In genomic region chr1:161071272-161071620, GRCm38 (mm10) we compare ENCODE assay signal across 8 mouse cellular contexts. TPM values are rescaled to one million over a fixed set of nuclear protein-coding genes. Genes with fewer than 3 reads are reported as not detected.
DNase-seq lines count a peak whose midpoint lies in the region; ATAC-seq and TF ChIP-seq lines count a peak whose summit lies in the region.

No protein-coding gene starts in this region.

- no peak overlapping the region for H3K27ac ChIP-seq in neural tube, embryonic 11.5 days (ENCODE audit: low read depth, low read length)
- H3K27ac ChIP-seq in embryonic fibroblast, embryonic 13.5 days (ENCODE audit: insufficient read depth, low read length) = peak overlapping the region; percentile 12
- no peak overlapping the region for H3K27ac ChIP-seq in limb, embryonic 14.5 days (replicated peaks; ENCODE audit: low read depth, low read length)
- peak overlapping the region; percentile 56 for H3K27ac ChIP-seq in stomach, embryonic 14.5 days (ENCODE audit: low read length)

- H3K4me2 ChIP-seq in neural tube, embryonic 11.5 days (ENCODE audit: low read depth) = peak overlapping the region; percentile 65
- H3K4me2 ChIP-seq in limb, embryonic 14.5 days (replicated peaks; ENCODE audit: low read depth, low read length, severe bottlenecking) = peak overlapping the region; percentile 55
- H3K4me2 ChIP-seq in stomach, embryonic 14.5 days (replicated peaks; ENCODE audit: low read depth, low read length) = peak overlapping the region; percentile 56

- H3K9ac ChIP-seq in neural tube, embryonic 11.5 days (ENCODE audit: low read length) = peak overlapping the region; percentile 70
- H3K9ac ChIP-seq in limb, embryonic 14.5 days (ENCODE audit: low read depth, low read length, severe bottlenecking) = peak overlapping the region; percentile 68
- H3K9ac ChIP-seq in stomach, embryonic 14.5 days (replicated peaks; ENCODE audit: low read depth, low read length) = peak overlapping the region; percentile 61

- WGBS in neural tube, embryonic 11.5 days = under 1% methylated on average over 12 of the region's 12 CpGs
- under 1% methylated on average over 12 of the region's 12 CpGs for WGBS in limb, embryonic 14.5 days
- under 1% methylated on average over 12 of the region's 12 CpGs for WGBS in stomach, embryonic 14.5 days

- ATAC-seq in neural tube, embryonic 11.5 days (ENCODE audit: insufficient read depth, low FRiP score, low TSS enrichment) = no peak
- ATAC-seq in limb, embryonic 14.5 days (ENCODE audit: low FRiP score, low read depth) = no peak
- no peak for ATAC-seq in stomach, embryonic 14.5 days (ENCODE audit: insufficient number of reproducible peaks, insufficient read depth, low FRiP score, low read depth)
- no peak for ATAC-seq in monocyte, adult 5-6 weeks (replicated peaks; ENCODE audit: insufficient number of reproducible peaks, low FRiP score, low TSS enrichment, poor library complexity, severe bottlenecking)

- no peaks in the 10 kb centered on the region; the same call in 1 of the 2 replicates for H3K36me3 ChIP-seq in neural tube, embryonic 11.5 days (ENCODE audit: control insufficient read depth, insufficient read depth, low read length)
- H3K36me3 ChIP-seq in limb, embryonic 14.5 days (ENCODE audit: control insufficient read depth, insufficient read depth, low read length) = peaks cover 7% of the 10 kb centered on the region; the same call in 1 of the 2 replicates
- H3K36me3 ChIP-seq in stomach, embryonic 14.5 days (ENCODE audit: control insufficient read depth, insufficient read depth, low read length) = no peaks in the 10 kb centered on the region; the same call in 1 of the 2 replicates

- TF ChIP-seq POLR2A in embryonic fibroblast, embryonic 13.5 days (IDR thresholded peaks at IDR 0.05; ENCODE audit: low read depth, low read length) = no peak
- TF ChIP-seq POLR2A in limb, embryonic 14.5 days (IDR thresholded peaks at IDR 0.05; ENCODE audit: borderline replicate concordance, extremely low read depth, insufficient read depth, insufficient read length) = no peak

- no peak for TF ChIP-seq CTCF in embryonic fibroblast, embryonic 13.5 days (IDR thresholded peaks at IDR 0.05; ENCODE audit: borderline replicate concordance, insufficient read depth, low read length)

- H3K27me3 ChIP-seq in neural tube, embryonic 11.5 days (ENCODE audit: control insufficient read depth, insufficient read depth, low read length) = no peaks in the 10 kb centered on the region
- no peaks in the 10 kb centered on the region for H3K27me3 ChIP-seq in limb, embryonic 14.5 days (ENCODE audit: control insufficient read depth, insufficient read depth, low read length)
- no peaks in the 10 kb centered on the region for H3K27me3 ChIP-seq in stomach, embryonic 14.5 days (ENCODE audit: control insufficient read depth, insufficient read depth, low read length)

- DNase-seq in neural tube, embryonic 11.5 days (ENCODE audit: low spot score) = no peak
- DNase-seq in neural tube, embryonic 10.5 days (ENCODE audit: extremely low spot score, low spot score) = no peak
- DNase-seq in limb, embryonic 14.5 days (ENCODE audit: low spot score) = no peak
- DNase-seq in layer of hippocampus, postnatal 36 days = no peak
- DNase-seq in frontal cortex, adult 2 months (ENCODE audit: extremely low spot score in 1 of 2, low spot score in 1 of 2) = no peak

- H3K9me3 ChIP-seq in neural tube, embryonic 11.5 days (ENCODE audit: control insufficient read depth, low read length) = no peaks in the 10 kb centered on the region
- no peaks in the 10 kb centered on the region for H3K9me3 ChIP-seq in limb, embryonic 14.5 days (ENCODE audit: control insufficient read depth, low read length)
- H3K9me3 ChIP-seq in stomach, embryonic 14.5 days (ENCODE audit: control insufficient read depth, low read depth, low read length) = no peaks in the 10 kb centered on the region

- peaks cover 16% of the 10 kb centered on the region for H3K4me1 ChIP-seq in neural tube, embryonic 11.5 days (ENCODE audit: control insufficient read depth, insufficient read depth, low read length)
- H3K4me1 ChIP-seq in embryonic fibroblast, embryonic 13.5 days (ENCODE audit: control insufficient read depth, insufficient read depth, low read length) = peaks cover 2% of the 10 kb centered on the region; the same call in 1 of the 2 replicates
- H3K4me1 ChIP-seq in limb, embryonic 14.5 days (ENCODE audit: control insufficient read depth, insufficient read depth, low read length) = peaks cover 16% of the 10 kb centered on the region
- peaks cover 14% of the 10 kb centered on the region for H3K4me1 ChIP-seq in stomach, embryonic 14.5 days (ENCODE audit: control insufficient read depth, insufficient read depth, low read length)

- H3K4me3 ChIP-seq in neural tube, embryonic 11.5 days (ENCODE audit: low read depth, low read length) = peak overlapping the region; percentile 76
- peak overlapping the region; percentile 96 for H3K4me3 ChIP-seq in embryonic fibroblast, embryonic 13.5 days (ENCODE audit: insufficient read depth, low read length)
- peak overlapping the region; percentile 58 for H3K4me3 ChIP-seq in limb, embryonic 14.5 days (replicated peaks; ENCODE audit: low read length)
- peak overlapping the region; percentile 64 for H3K4me3 ChIP-seq in stomach, embryonic 14.5 days (ENCODE audit: low read depth, low read length)

RNA-seq across cellular contexts. Expression of gene Cenpl, which starts 0.7 kb away (rescaled TPM):
- 37.6 and 37.8 TPM in 2 replicates for polyA plus RNA-seq in neural tube, embryonic 11.5 days (2014; fragmentation: Nextera tagmentation; extraction: Ambion mirVana)
- polyA plus RNA-seq in embryonic fibroblast, embryonic 13.5 days (2011; ENCODE audit: insufficient read length, low read depth, missing spikeins) = 7.2 and 11.3 TPM in 2 replicates
- polyA plus RNA-seq in limb, embryonic 14.5 days (2012; rRNA removed) = 13.1 and 13.3 TPM in 2 replicates
- 25.7 and 27.3 TPM in 2 replicates for polyA plus RNA-seq in limb, embryonic 14.5 days (2014; fragmentation: Nextera tagmentation; extraction: Ambion mirVana)
- polyA plus RNA-seq in stomach, embryonic 14.5 days (2014; fragmentation: Nextera tagmentation; extraction: Ambion mirVana) = 28.7 and 32.7 TPM in 2 replicates
- total RNA-seq in layer of hippocampus, postnatal 36 days (2021) = 1 to 10 TPM; 1.1 to 2.3 TPM
- 3.1 to 6.8 TPM (median 4.9 TPM) in 3 replicates for total RNA-seq in monocyte, adult 5-6 weeks (2017)
- 1.9 TPM in 2 replicates for polyA plus RNA-seq in frontal cortex, adult 2 months (2012; rRNA removed)

RNA-seq across cellular contexts. Expression of gene Dars2, which starts 0.8 kb away (rescaled TPM):
- polyA plus RNA-seq in neural tube, embryonic 11.5 days (2014; fragmentation: Nextera tagmentation; extraction: Ambion mirVana) = 51.9 and 54.6 TPM in 2 replicates
- 16.8 and 22.8 TPM in 2 replicates for polyA plus RNA-seq in embryonic fibroblast, embryonic 13.5 days (2011; ENCODE audit: insufficient read length, low read depth, missing spikeins)
- 14.7 and 19.7 TPM in 2 replicates for polyA plus RNA-seq in limb, embryonic 14.5 days (2012; rRNA removed)
- polyA plus RNA-seq in limb, embryonic 14.5 days (2014; fragmentation: Nextera tagmentation; extraction: Ambion mirVana) = 22.6 and 23.8 TPM in 2 replicates
- 26.1 and 31.2 TPM in 2 replicates for polyA plus RNA-seq in stomach, embryonic 14.5 days (2014; fragmentation: Nextera tagmentation; extraction: Ambion mirVana)
- total RNA-seq in layer of hippocampus, postnatal 36 days (2021) = 10 to 100 TPM; 22.6 to 24.0 TPM
- 5.7 to 12.4 TPM (median 8.2 TPM) in 3 replicates for total RNA-seq in monocyte, adult 5-6 weeks (2017)
- polyA plus RNA-seq in frontal cortex, adult 2 months (2012; rRNA removed) = 20.8 and 22.9 TPM in 2 replicates

RNA-seq across cellular contexts. Expression of gene Zbtb37, which starts 36.6 kb away (rescaled TPM):
- 9.4 and 12.4 TPM in 2 replicates for polyA plus RNA-seq in neural tube, embryonic 11.5 days (2014; fragmentation: Nextera tagmentation; extraction: Ambion mirVana)
- polyA plus RNA-seq in embryonic fibroblast, embryonic 13.5 days (2011; ENCODE audit: insufficient read length, low read depth, missing spikeins) = 9.6 and 11.2 TPM in 2 replicates
- 5.2 and 5.4 TPM in 2 replicates for polyA plus RNA-seq in limb, embryonic 14.5 days (2012; rRNA removed)
- 6.9 and 9.3 TPM in 2 replicates for polyA plus RNA-seq in limb, embryonic 14.5 days (2014; fragmentation: Nextera tagmentation; extraction: Ambion mirVana)
- 12.7 and 14.1 TPM in 2 replicates for polyA plus RNA-seq in stomach, embryonic 14.5 days (2014; fragmentation: Nextera tagmentation; extraction: Ambion mirVana)
- total RNA-seq in layer of hippocampus, postnatal 36 days (2021) = 10 to 100 TPM; 16.7 to 21.0 TPM
- 13.1 to 20.4 TPM (median 15.5 TPM) in 3 replicates for total RNA-seq in monocyte, adult 5-6 weeks (2017)
- polyA plus RNA-seq in frontal cortex, adult 2 months (2012; rRNA removed) = 5.4 TPM in 2 replicates

Comparison
In these comparisons a context has a peak if more than half of its experiments do, and no peak if none do; other contexts are left out.
1. H3K27ac ChIP-seq: peak in embryonic fibroblast, embryonic 13.5 days (single experiment) and stomach, embryonic 14.5 days (single experiment); none in neural tube, embryonic 11.5 days (single experiment) and limb, embryonic 14.5 days (single experiment).
2. Peak in every context shown above with its lines, with median percentiles within 50 percentile points of each other: H3K4me2 ChIP-seq, H3K4me3 ChIP-seq and H3K9ac ChIP-seq.